Mouse (Mus musculus) large intestine, adult 2 months (tissue): ENCODE data around the gene Ube2j1. TPM values are rescaled to one million over a fixed set of nuclear protein-coding genes. Genes with fewer than 3 reads are reported as not detected.

ENCODE experiments used
- DNase-seq: peaks from one replicate; pipeline ENCODE4 v3.0.0-alpha.2; 2012; ENCODE audit warnings: low read depth, low spot score
- WGBS: fragments of 180-500 bp; shearing (Covaris S2); methylation state at CpG from one replicate; pipeline ENCODE4 v1.1.7; 2018; 5-methylcytosine and 5-hydroxymethylcytosine counted together
- polyA plus RNA-seq: library from polyadenylated mRNA; depleted of rRNA; stranded (reverse); fragments of >200 nt; gene quantifications from 2 replicates; pipeline ENCODE4 v1.2.3, GENCODE M21; 2012; rRNA removed

The Ube2j1 gene
- polyA plus RNA-seq, 1 experiment = 17.4 TPM

- 58% methylated on average over 14 of the region's 14 CpGs for WGBS
- DNase-seq = no peak
Observed at GRCm38 (mm10) chr4:33066223-33066960, 35.2 kb downstream of the Ube2j1 start.

DNA sequence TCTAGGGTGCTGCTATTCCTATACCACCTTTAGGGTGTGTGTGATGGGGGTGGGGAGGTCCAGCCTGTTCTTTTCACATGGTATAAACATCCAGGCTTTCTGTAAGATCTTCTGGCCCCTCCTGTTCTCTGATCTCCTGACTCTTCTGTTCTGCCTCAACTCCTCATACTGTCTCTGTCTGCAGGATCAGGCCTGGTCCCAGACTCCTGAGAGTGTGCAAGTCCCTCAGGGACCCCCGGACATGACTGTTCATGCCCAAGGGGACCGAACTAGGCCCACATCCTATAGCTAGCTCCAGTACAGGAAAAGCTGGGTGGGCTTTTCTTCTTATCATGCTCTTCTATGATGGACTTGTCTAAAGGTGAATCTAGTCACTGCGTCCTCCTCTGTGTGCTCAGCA is 36.1 kb downstream of the Ube2j1 start:
- 91% methylated on average over 3 of the region's 3 CpGs for WGBS
- no peak for DNase-seq

DNA sequence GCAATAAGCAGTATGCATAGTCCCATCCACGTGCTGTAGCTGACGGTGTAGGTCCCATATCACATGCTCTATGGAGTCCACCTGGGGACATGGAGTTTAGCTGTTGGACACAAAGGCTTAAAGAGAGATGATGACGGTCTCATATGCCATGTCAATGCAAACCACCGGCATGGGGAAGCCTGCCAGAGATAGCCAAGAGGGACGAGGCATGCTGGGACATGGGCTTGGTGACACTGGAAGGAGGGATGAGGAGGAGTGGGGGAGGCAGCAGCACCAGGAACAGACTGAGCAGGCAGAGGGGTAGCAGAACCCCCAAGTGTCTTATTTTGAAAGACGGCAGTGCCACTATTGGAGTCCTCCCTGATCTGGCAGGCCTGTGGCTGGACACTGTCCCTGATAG is 36.6 kb downstream of the Ube2j1 start:
- DNase-seq = no peak
- WGBS = 90% methylated on average over 6 of the region's 6 CpGs

- no peak for DNase-seq
- 58% methylated on average over 6 of the region's 6 CpGs for WGBS
Observed at GRCm38 (mm10) chr4:33068894-33069293, 37.7 kb downstream of the Ube2j1 start.

DNA sequence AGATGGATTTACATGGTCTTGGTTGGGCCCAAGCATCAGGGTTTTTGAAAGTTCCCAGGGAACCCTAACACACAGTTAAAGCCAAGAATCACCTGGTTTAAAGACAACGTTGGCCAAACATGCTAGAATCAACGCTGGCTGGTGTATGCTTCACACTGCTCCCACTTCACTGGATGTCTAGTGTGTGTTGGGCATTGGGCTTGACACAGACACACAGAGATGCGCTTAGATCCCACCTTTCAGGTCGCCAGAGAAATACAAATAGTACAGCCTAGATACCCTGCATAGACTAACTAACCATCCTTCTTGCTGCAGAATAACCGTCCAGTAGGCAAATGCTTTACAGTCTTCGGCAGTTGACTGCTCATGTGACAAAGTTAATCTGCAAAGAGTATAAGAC is 39.1 kb downstream of the Ube2j1 start:
- DNase-seq = no peak
- WGBS = 87% methylated on average over 6 of the region's 6 CpGs

- no peak for DNase-seq
- WGBS = 82% methylated on average over 6 of the region's 6 CpGs
Observed at GRCm38 (mm10) chr4:33071337-33071736, 40.1 kb downstream of the Ube2j1 start.

DNA sequence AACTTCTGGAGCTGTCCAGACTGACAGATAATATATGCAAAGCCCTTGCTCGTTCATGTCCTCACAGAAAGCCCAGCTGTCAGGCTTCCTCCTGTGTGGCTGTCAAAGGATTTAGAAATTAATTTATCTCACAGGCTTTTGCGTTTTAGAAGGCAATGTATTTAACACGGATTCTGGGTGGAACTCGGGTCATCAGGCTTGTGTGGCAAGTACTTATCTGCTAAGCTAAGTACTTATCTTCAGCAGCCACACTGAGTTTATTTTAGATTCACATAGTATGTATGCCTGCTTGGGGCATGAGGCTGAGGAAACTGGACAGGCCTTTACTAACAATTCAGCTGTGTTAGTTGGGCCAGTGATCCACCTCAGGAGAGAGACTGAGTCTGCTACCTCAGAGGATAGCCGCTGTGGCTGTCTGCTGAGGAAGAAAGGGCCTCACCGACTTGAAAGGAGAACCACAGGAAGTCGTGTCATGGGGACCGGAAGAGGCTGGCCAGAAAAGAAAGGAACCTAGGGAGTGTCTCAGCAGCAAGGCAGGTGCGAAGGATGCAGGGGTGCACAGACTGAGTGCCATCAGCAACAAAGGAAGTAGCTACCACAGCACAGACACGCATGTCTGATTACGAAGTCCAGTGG is 41.4 kb downstream of the Ube2j1 start:
- no peak for DNase-seq
- 55% methylated on average over 11 of the region's 11 CpGs for WGBS

GRCm38 (mm10) chr4:33074406-33074805 is 43.2 kb downstream of the Ube2j1 start:
- WGBS = 83% methylated on average over 4 of the region's 4 CpGs
- DNase-seq = no peak

DNA sequence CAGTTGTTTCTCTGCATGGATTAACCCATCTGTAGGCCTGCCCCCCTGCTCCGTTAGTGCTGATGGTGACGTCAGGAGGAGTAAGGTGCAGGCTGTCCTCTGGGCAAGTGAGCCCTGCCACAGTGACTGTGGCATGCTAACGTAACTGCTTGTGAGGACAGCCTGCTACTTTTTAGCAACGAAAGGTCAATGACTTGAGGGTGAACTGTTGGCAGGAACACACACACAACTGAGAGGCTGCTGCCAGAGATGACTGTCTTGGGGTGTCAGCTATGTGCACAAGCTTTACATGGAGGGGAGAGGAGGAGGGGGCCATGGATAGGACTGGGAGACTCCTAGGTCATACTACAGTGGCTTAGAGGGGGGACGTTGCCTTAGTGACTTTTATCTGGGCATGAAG is 43.6 kb downstream of the Ube2j1 start:
- 74% methylated on average over 5 of the region's 5 CpGs for WGBS
- DNase-seq = no peak

- WGBS = 75% methylated on average over 5 of the region's 5 CpGs
Observed at GRCm38 (mm10) chr4:33075776-33076524, 44.7 kb downstream of the Ube2j1 start.

DNA sequence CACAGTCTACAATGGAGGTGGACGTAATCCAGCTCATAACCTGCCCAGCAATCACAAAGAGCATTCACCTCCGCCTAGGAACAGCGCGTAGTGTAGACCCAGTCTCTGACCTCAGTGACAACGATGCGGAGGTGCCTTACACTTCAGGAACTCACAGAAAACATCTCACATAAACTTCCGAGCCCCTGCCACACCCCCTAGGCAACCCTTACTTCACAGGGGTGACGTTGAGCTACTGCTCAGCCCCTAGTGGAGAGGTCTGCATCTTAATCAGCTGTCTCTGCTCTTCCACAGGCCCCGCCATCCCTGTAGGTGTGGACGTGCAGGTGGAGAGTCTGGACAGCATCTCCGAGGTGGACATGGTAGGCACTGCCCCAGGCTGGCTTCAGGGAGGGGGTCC is 45.9 kb downstream of the Ube2j1 start:
- DNase-seq = no peak
- 70% methylated on average over 11 of the region's 11 CpGs for WGBS

More at GRCm38 (mm10) chr4:33075776-33076524, 44.7 kb downstream of the Ube2j1 start:
- no peak for DNase-seq

DNA sequence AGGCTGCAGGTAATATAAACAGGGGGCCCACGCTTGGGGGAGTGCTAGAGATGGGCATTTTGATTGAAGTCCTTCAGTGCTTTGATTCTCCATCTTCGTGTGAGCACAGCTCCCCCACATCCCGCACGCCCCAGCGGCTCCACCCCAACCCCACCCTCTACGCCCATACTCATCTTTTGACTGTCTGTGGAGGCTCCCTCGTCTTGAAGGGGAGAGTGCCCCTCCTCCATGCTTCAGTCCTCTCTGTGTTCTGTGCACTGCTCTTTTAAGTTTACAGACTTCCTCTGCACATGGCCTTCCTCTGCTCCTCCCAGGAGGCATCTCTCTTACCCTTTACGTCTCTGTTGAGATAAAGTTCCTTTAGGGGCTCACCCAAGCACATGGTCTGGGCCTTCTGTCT is 46.5 kb downstream of the Ube2j1 start:
- WGBS = 49% methylated on average over 8 of the region's 8 CpGs
- no peak for DNase-seq

DNA sequence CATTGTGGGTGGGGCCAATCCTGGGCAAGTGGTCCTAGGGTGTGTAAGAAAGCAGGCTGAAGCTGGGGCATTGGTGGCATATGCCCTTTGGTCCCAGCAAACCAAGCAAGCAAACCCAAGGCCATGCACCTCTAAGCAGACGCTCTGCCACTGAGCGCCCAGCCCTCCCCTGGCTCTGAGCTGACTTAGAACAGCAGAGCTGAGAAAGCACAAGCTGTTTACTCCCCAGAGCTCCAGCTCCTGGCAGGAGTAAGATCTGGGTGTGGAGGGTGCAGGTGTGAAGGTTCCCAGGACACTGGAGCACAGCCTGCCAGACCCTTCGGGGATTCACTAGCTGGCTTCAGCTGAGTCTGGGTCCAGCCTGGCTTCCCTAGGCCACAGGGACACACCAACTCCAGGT is 47.3 kb downstream of the Ube2j1 start:
- WGBS = 72% methylated on average over 3 of the region's 3 CpGs
- no peak for DNase-seq

DNA sequence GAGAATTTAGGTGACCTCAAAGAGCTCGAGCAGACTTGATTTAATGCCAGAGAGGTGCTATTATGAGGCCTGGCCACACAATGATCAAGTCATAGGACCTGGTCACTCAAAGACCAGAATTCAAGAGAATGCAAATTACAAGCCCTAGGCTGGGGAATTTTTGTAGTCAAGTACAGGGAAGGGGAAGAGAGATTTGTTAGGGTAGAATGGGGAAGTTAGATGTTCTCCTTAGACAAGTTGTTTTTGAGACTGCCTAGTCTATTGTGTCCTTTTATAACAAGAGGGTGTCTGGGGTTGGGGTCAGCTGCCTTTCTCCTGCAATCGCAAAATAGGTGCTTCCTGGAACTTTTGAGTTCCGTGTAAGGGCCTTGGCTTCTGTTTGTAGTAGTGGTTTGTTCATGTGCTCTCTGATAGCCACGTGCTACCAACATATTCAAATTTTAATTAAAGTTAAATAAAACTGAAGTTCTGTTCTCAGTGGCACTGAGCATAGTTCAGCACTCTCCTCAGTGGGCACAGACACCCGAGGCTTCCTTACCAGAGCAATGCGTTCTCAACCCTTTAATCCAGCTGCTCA is 68.0 kb downstream of the Ube2j1 start:
- WGBS = 69% methylated on average over 6 of the region's 6 CpGs
- no peak for DNase-seq

Other genes with a start within 250 kb of the Ube2j1 start
- 6.0 and 6.3 TPM in 2 replicates for gene Lyrm2, start 231.2 kb upstream of the Ube2j1 start, polyA plus RNA-seq
- gene Ankrd6, start 80.6 kb upstream of the Ube2j1 start, polyA plus RNA-seq = 0.58 and 0.79 TPM in 2 replicates
- gene Rragd, start 48.4 kb upstream of the Ube2j1 start, polyA plus RNA-seq = 5.8 and 19.0 TPM in 2 replicates
- gene Gabrr2, start 31.6 kb downstream of the Ube2j1 start, polyA plus RNA-seq = 0.53 and 1.2 TPM in 2 replicates
- gene Gabrr1, start 101.1 kb downstream of the Ube2j1 start, polyA plus RNA-seq = 0.15 and 0.19 TPM in 2 replicates
- gene Pm20d2, start 158.3 kb downstream of the Ube2j1 start, polyA plus RNA-seq = 0.66 and 2.2 TPM in 2 replicates
- gene Srsf12, start 177.6 kb downstream of the Ube2j1 start, polyA plus RNA-seq = 0.10 TPM in 1 of 2 replicates, not detected in the other